Mouse (Mus musculus) monocyte, adult 2 months (primary cell): Measurements from ENCODE around the gene Emilin1.

ENCODE experiments used
- DNase-seq, 2 experiments: peaks; one replicate each; pipeline ENCODE4 v3.0.0; 2022; ENCODE audit warnings: low spot score in 2 of 2, low read depth in 1 of 2

Emilin1 gene

GRCm38 (mm10) chr5:30925217-30925616, 12.0 kb downstream of the Emilin1 start:
- no peak for DNase-seq

GRCm38 (mm10) chr5:30926073-30926472, 12.9 kb downstream of the Emilin1 start:
- DNase-seq: no peak

DNA sequence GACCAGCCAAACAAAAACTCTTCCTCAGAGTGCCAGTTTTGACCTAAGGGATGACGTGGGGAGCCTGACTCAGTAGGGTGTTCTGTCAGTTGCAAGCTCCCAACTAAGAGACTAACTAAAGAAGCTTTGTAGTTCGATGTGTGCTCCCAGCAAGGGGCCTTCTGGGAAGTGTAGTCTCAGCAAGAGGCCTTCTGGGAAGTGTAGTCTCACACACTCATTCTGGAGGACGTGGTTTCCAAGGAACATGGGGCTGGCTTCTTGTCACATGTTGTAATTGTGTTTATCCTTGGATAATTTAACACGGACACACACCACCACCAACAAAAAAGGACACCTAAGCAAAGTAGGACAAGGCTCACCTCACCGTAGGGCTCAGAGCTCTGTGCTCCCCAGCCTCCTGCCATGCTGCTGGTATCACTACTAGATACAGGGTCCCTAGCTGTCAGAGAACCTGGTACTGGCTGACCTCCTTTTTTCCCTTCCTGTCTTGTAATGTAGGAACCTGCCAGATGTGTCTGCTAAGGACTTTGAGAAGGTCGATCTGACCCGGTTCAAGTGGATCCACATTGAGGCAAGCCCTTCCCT, 14.8 kb downstream of the Emilin1 start:
- no peak for DNase-seq

- peak in 1 of 2 experiments; percentile 29 for DNase-seq
Measured at GRCm38 (mm10) chr5:30930121-30930520, 16.9 kb downstream of the Emilin1 start.

DNA sequence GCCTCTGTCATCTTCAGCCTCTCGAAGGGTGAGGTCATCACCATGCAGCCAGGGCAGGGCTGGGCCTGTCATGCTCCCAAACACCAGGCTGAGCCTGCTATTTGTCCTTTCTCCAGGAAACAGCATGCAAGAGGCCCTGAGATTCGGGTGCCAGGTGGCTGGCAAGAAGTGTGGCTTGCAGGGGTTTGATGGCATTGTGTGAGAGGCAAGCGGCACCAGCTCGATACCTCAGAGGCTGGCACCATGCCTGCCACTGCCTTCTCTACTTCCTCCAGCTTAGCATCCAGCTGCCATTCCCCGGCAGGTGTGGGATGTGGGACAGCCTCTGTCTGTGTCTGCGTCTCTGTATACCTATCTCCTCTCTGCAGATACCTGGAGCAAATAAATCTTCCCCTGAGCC, 17.6 kb downstream of the Emilin1 start:
- DNase-seq: no peak

GRCm38 (mm10) chr5:30931378-30931777, 18.2 kb downstream of the Emilin1 start:
- DNase-seq: no peak

DNA sequence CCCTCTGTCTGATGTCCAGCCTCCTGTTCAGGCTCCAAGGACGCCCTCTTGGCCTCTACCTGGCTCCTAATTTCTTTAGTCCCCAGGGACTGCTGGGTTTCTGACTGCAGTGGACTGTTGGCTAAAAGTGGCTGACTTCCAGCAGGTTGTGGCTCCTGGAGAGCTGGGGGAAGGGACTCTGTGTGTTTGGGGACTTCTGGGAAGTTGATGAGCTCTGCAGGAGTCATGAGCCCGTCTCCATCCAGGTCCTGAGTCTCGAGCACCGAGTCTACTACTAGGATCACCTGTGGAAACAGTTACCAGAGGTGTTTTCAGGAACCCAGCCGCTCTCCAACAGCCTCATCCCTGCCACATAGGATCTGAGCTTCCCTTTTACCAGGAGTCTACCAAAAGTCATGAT, 20.5 kb downstream of the Emilin1 start:
- DNase-seq: no peak

DNA sequence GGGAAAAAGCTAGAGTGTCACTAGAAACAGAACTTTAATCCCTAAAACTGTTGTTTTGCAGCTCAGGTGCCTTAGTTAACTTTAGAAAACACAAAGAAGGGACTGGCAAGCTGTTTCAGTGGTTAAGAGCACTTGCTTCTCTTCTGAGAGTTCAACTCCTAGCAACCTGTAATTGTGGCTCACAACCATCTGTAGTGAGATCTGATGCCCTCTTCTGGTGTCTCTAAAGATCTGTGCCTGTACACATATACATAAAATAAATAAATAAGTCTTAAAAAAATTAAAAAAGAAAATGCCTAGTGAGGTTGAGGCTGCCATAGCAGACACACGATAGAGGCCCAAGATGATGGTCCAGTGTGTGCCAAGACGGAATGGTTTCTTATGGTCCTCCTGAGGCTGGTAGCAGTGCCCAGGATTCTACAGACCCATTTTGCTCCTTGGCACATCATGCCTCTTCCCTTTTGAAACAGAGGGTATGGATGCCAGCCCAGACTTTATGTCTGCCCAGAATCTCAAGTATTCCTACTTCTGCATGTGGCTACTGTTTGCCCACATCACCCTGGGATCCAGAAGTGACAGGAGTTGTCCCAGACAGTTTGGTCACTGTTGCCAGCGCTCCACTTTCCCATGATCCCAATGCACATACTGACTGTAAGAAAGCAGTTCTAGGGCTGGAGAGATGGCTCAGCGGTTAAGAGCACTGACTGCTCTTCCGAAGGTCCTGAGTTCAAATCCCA, 21.7 kb downstream of the Emilin1 start:
- DNase-seq: no peak

DNA sequence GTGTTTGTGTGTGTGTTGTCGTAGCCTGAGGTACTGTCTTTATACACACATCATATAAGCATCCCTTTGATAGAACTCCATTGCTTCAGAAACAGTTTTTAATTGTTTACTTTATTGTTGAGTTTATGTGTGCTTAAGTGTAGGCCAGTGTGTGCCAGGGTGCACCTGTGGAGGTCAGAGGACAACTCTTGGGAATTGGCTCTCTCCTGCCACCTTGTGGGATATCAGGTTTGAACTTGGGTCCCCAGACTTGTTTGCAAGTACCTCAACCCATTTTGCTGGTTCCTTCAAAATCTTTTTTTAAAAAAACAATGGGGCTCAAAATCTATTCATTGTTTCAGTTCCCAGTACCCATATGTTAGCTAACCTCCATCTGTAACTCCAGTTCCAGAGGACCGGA, 29.8 kb downstream of the Emilin1 start:
- DNase-seq: no peak

DNA sequence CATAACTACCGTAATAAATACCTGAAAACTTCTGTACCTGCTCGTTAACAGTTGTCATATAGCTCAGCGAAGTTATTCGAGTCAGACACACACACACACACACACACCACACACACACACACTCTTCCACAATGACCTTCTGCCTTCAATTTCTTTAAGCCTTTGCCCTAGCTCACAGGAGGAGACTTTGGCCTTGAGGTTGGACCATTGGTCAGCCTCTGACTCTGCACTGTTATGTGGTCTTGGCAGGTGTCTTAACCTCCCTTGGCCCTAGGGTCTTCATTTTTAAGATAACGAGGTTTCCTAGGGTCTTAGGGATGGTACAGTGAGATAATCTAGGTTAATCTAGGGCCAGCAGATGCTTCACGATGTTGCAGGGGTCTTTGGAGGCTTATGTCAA, 31.1 kb downstream of the Emilin1 start:
- no peak for DNase-seq

- no peak for DNase-seq
Measured at GRCm38 (mm10) chr5:30944956-30945781, 32.0 kb downstream of the Emilin1 start, which contains the start of gene Cgref1. Gene Cgref1, minus strand, starts transcription at chr5:30945591.

DNA sequence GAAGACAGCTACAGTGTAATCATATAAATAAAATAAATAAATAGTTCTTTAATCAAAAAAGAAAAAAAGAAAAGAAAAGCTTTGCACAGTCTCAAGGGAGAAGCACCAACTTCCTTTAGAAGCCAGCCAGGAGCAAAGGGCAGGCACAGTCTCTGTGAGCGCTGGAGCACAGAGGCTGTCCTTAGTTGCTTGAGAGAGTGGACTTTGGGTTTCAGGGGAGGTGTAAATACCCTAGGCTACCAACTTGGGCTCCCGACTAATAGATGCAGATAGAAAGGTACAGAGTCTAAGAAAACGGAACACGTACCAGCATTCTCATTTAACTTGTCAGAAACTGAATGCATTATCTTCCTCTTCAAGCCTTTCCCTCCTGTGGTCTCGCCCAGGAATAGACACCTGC, 35.4 kb downstream of the Emilin1 start:
- no peak for DNase-seq

DNA sequence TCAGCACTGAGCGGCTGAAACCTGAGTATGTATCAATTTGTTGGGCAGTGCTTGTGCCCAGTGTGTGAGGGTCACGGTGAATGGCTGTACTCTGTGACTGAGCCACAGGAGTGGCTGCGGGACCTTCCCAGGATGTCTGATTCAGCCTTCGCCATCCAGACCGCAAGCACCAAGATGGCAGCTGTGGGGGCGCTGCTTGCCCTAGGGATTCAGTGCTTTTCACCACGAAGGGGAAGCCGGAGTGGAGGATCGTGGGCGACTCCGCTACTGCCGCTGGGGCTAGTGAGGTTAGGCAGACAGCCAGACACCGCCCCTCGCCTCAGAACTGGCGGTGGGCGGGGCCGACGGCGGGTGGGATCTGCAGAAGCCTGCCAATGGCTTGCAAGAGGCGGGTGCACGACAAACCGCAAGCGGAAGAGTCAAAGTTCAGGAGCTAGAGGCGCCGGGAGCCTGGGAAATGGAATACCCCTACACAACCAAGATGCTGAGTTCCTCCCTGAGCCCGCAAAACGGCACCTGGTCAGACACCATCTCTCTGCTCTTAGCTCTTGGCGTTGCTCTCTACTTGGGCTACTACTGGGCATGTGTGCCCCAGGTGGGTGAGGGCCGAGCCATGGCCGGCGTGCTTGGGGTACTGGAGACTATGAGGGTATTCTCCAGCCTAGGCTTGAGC, 36.6 kb downstream of the Emilin1 start:
- DNase-seq: peak; percentile 78 to 87

- DNase-seq: no peak
Measured at GRCm38 (mm10) chr5:30950451-30950850, 37.2 kb downstream of the Emilin1 start.

DNA sequence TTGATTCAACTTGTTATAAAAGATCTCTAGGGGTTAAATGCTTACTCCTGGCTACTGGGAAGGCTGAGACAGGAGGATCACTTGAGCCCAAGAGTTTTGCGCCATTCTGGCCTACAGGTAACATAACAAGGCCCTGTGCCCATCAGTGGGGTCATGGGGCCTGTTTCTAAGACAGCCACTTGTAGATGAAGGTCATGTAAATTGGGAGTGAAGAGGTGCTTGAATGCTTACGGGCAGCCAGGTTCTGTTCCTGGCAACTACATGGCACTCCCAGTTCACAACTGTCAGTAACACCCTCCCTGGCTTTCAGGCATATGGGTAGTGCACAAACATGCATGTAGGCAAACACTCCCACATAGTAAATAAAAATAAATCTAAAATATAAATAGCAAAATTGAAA, 37.7 kb downstream of the Emilin1 start:
- no peak for DNase-seq

DNA sequence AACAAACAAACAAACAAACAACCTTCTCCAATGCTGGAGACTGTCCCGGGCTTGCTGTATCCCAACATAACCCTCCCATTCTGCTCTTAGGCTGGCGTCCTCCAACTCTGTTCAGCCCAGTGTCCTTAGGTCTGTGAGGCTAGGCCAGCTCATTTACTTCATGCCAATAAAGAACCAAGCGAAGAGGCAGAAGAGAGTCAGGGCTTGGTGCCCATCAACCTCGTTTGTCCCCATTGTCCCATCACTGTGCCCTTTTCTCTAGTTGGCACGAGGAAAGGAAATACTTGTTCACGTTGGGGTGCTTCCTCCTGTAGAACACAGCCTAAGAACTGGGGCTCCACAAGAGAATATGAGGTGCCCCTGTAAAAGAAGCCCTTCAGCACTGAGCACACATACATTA, 38.5 kb downstream of the Emilin1 start:
- no peak for DNase-seq

GRCm38 (mm10) chr5:30952551-30952950, 39.3 kb downstream of the Emilin1 start:
- DNase-seq: no peak

GRCm38 (mm10) chr5:30954065-30954464, 40.9 kb downstream of the Emilin1 start:
- DNase-seq: no peak

GRCm38 (mm10) chr5:30954556-30954955, 41.4 kb downstream of the Emilin1 start:
- no peak for DNase-seq

DNA sequence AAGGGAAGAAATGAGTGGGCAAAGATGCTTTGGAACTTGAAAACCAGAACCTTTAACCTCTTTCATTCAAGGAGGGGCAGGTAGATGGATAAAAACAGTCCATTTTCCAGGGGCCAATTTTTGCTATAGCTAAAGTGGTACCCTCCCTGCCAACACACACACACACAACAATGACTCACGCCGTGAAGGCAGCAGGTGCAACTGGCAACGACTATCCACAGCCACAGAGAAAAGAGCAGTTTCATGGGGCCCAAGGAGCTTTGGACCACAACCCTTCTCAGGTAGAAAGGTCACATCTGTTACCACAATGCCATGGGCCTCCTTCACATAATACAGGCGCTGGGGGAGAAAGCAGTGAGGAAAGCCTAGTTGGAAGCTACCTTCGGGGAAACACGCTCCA, 42.5 kb downstream of the Emilin1 start:
- no peak for DNase-seq

- DNase-seq: no peak
Measured at GRCm38 (mm10) chr5:30957891-30958290, 44.7 kb downstream of the Emilin1 start.
